Mouse (Mus musculus): ENCODE measurements around the gene Stam.
"Not testable (repeated sequence)": the region's sequence is repeated elsewhere in the genome, so short reads cannot be mapped to it uniquely, and the experiment has no call there.

Gene Stam

DNA sequence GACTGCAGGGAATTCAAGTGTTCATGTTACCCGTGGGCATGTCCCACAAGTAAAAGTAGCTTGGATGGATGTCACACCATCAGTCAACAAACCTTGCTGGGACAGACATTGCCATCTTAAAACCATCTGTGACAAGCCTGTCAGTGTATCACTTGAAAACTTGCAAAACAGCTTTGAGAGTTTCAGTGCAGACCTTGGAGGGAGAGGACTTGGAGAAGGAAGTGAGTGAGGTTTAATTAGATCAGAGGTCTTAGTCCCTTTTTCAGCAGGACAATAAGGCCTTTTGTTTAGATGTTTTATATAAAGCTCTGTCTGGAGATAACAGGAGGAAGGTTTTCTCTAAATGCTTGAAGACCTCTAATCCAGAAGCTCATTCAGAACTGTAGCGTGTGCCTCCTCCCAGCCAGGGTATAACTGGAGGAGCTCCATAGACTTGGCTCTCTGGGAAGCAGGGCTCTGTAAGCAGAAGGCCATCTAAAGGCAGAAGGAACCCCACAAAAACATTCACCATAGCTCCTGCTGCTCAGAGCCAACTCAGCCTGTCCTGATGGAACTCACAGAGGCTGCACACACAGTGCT, 124.5 kb downstream of the Stam start:
- DNase-seq, result not testable (repeated sequence)
